Mouse (Mus musculus): ENCODE data around the gene Nptxr. TPM values are rescaled to one million over a fixed set of nuclear protein-coding genes. Genes with fewer than 3 reads are reported as not detected.

The Nptxr gene
- total and polyA plus RNA-seq, 3 experiments, result 0.09 to 2.1 (median 0.14) TPM

- dilution Hi-C loops (cut with MboI; ENCODE audit: extremely low pct_ligation_motif_present, extremely low pct_unique_long_range_greater_than_20kb, low sequenced_read_pairs), result no loop called here
- peaks cover 7 to 52% of the 10 kb centered on the region in 2 experiments for H3K36me3 ChIP-seq (replicated peaks in 1 of 2; ENCODE audit: control insufficient read depth in 1 of 2, insufficient read depth in 1 of 2, low read length in 1 of 2)
- in situ Hi-C loops (cut with MboI; ENCODE audit: low pct_ligation_motif_present, low pct_unique_long_range_greater_than_20kb, low sequenced_read_pairs), result no loop called here
- no peak overlapping the region for H3K4me2 ChIP-seq (ENCODE audit: insufficient read depth, low read depth, poor library complexity, severe bottlenecking)
- no peak overlapping the region for H3K4me3 ChIP-seq (replicated peaks in 1 of 3; ENCODE audit: low read depth in 2 of 3, low read length in 2 of 3, poor library complexity in 1 of 3)
- DNase-seq (ENCODE audit: extremely low read depth), result no peak
- H3K27ac ChIP-seq (ENCODE audit: insufficient read depth, low read depth), result no peak overlapping the region
- no peak overlapping the region for H3K9ac ChIP-seq (ENCODE audit: insufficient read depth, low read depth)
- peaks cover 7 to 18% of the 10 kb centered on the region in 2 experiments; a peak in 3 of 4 replicates for H3K4me1 ChIP-seq (ENCODE audit: control insufficient read depth in 1 of 2, insufficient read depth in 2 of 2)
- H3K79me2 ChIP-seq (replicated peaks; ENCODE audit: control insufficient read depth, extremely low read depth, insufficient read depth, poor library complexity, severe bottlenecking), result no peaks in the 10 kb centered on the region
- TF ChIP-seq ELF1 (IDR thresholded peaks at IDR 0.05; ENCODE audit: low read depth, low read length) (no peak), JUN (IDR thresholded peaks at IDR 0.05; ENCODE audit: insufficient read depth, low read depth, low read length) (no peak), TCF12 (IDR thresholded peaks at IDR 0.05; ENCODE audit: low read depth, low read length) (no peak), NRF1 (IDR thresholded peaks at IDR 0.05; ENCODE audit: low read depth, low read length) (no peak), MEF2A (IDR thresholded peaks at IDR 0.05; ENCODE audit: borderline replicate concordance, low read depth, low read length) (no peak), KAT2A (IDR thresholded peaks at IDR 0.05; ENCODE audit: insufficient replicate concordance, low read length) (no peak), CHD2 (IDR thresholded peaks at IDR 0.05; ENCODE audit: low read length) (no peak), TBP (conservative IDR thresholded peaks at IDR 0.05; ENCODE audit: low read depth, low read length) (no peak), ZC3H11A (IDR thresholded peaks at IDR 0.05; ENCODE audit: low read depth, low read length) (no peak), UBTF (IDR thresholded peaks at IDR 0.05; ENCODE audit: low read depth, low read length) (no peak)
- no peaks in the 10 kb centered on the region for H3K27me3 ChIP-seq (replicated peaks)
- no peaks in the 10 kb centered on the region for H3K9me3 ChIP-seq (replicated peaks; ENCODE audit: low read length)
Measured at GRCm38 (mm10) chr15:79764539-79765267, 39.9 kb downstream of the Nptxr start.

- no peak overlapping the region for H3K27ac ChIP-seq (ENCODE audit: insufficient read depth, low read depth)
- H3K36me3 ChIP-seq (replicated peaks in 1 of 2; ENCODE audit: control insufficient read depth in 1 of 2, insufficient read depth in 1 of 2, low read length in 1 of 2), result peaks cover 7 to 52% of the 10 kb centered on the region in 2 experiments
- no peak for DNase-seq (ENCODE audit: extremely low read depth)
Measured at GRCm38 (mm10) chr15:79763601-79764246, 40.8 kb downstream of the Nptxr start.

More at GRCm38 (mm10) chr15:79763601-79764246, 40.8 kb downstream of the Nptxr start:
- Histone ChIP-seq H3K9ac (ENCODE audit: insufficient read depth, low read depth) (no peak overlapping the region), H3K4me2 (ENCODE audit: insufficient read depth, low read depth, poor library complexity, severe bottlenecking) (no peak overlapping the region), H3K4me3 (replicated peaks in 1 of 3; ENCODE audit: low read depth in 2 of 3, low read length in 2 of 3, poor library complexity in 1 of 3) (no peak overlapping the region), H3K79me2 (replicated peaks; ENCODE audit: control insufficient read depth, extremely low read depth, insufficient read depth, poor library complexity, severe bottlenecking) (no peaks in the 10 kb centered on the region), H3K27me3 (replicated peaks) (no peaks in the 10 kb centered on the region), H3K9me3 (replicated peaks; ENCODE audit: low read length) (no peaks in the 10 kb centered on the region), H3K4me1 (ENCODE audit: control insufficient read depth in 1 of 2, insufficient read depth in 2 of 2) (peaks cover 7 to 14% of the 10 kb centered on the region in 2 experiments; a peak in 3 of 4 replicates)
- TF ChIP-seq MAX (IDR thresholded peaks at IDR 0.05; ENCODE audit: low read length) (no peak), RCOR1 (conservative IDR thresholded peaks at IDR 0.05; ENCODE audit: low read depth, low read length) (no peak), ETS1 (conservative IDR thresholded peaks at IDR 0.05; ENCODE audit: low read depth, low read length) (no peak), RAD21 (IDR thresholded peaks at IDR 0.05; ENCODE audit: low read depth, low read length) (no peak), MAZ (IDR thresholded peaks at IDR 0.05; ENCODE audit: low read depth, low read length) (no peak)
- in situ Hi-C loops (cut with MboI; ENCODE audit: low pct_ligation_motif_present, low pct_unique_long_range_greater_than_20kb, low sequenced_read_pairs), result no loop called here
- dilution Hi-C loops (cut with MboI; ENCODE audit: extremely low pct_ligation_motif_present, extremely low pct_unique_long_range_greater_than_20kb, low sequenced_read_pairs), result no loop called here

Measured in CH12.LX (cell line).